Mouse (Mus musculus): Measurements from ENCODE around the gene Znrf1. TPM values are rescaled to one million over a fixed set of nuclear protein-coding genes. Genes with fewer than 3 reads are reported as not detected.

Znrf1 gene
- total and polyA plus RNA-seq, 3 experiments = 9.3 to 21.2 (median 9.5) TPM

DNA sequence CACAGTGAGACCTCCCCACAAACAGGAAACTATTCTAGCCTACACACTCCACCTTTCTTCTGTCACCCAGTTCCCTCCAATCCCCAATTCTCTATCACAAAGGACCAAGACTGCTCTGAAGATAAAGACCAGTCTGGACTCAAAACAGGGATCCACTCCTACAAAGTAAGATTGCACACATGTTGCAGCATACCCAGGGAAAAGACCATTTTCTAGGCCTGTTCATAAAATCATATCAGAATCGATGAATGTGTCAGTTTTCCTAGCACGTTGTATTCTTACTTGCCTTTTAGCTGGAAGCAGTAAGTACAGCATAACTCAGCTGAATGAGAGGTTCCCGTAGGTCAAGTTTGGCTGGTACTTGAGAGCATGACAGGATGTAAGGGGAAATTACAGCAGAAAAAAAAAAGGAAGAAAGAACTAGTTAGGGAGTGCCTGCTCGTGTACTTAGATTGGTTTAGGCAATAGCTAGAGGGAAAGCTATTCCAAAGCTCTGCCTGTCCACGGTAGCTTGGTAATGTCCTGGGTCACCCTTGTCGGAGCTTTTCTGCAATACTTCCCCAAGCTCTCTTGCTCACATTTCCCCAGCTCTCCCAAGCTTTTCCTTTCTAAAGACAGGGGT, 9.4 kb upstream of the Znrf1 start:
- dilution Hi-C loops (cut with MboI; ENCODE audit: extremely low pct_ligation_motif_present, extremely low pct_unique_long_range_greater_than_20kb, low sequenced_read_pairs) = no loop called here

DNA sequence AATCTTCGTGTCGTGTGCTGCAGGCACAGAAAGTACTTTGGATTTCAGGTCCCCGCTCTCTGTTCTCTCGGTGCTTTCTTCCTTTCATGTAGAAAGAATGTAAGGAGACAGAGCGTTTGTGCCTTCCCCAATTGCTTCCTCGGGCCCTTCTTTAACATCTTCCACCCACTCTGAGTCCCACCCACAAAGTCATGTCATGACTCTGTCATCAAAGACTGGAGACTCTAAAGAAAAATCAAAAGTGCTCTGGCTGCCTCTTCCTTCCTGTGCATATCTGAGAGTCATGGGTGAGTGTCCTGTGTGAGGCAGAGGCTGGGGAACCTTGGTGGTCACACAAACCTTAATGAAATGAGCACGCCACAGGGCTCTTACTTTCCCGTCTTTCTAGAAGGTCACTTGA, 8.7 kb upstream of the Znrf1 start:
- Histone ChIP-seq H3K27ac (ENCODE audit: insufficient read depth, low read depth) (no peak overlapping the region), H3K4me3 (replicated peaks in 1 of 3; ENCODE audit: low read depth in 2 of 3, low read length in 2 of 3, poor library complexity in 1 of 3) (no peak overlapping the region)

More for the DNA sequence above, 9.4 kb upstream of the Znrf1 start:
- DNase-seq (ENCODE audit: extremely low read depth) = no peak
- Histone ChIP-seq H3K4me3 (replicated peaks in 1 of 3; ENCODE audit: low read depth in 2 of 3, low read length in 2 of 3, poor library complexity in 1 of 3) (no peak overlapping the region), H3K27ac (ENCODE audit: insufficient read depth, low read depth) (no peak overlapping the region), H3K4me2 (ENCODE audit: insufficient read depth, low read depth, poor library complexity, severe bottlenecking) (no peak overlapping the region), H3K79me2 (replicated peaks; ENCODE audit: control insufficient read depth, extremely low read depth, insufficient read depth, poor library complexity, severe bottlenecking) (no peaks in the 10 kb centered on the region), H3K9ac (ENCODE audit: insufficient read depth, low read depth) (no peak overlapping the region), H3K4me1 (ENCODE audit: control insufficient read depth in 1 of 2, insufficient read depth in 2 of 2) (peaks cover 0 to 21% of the 10 kb centered on the region in 2 experiments; a peak in 2 of 4 replicates), H3K27me3 (replicated peaks) (no peaks in the 10 kb centered on the region), H3K9me3 (replicated peaks; ENCODE audit: low read length) (no peaks in the 10 kb centered on the region), H3K36me3 (replicated peaks in 1 of 2; ENCODE audit: control insufficient read depth in 1 of 2, insufficient read depth in 1 of 2, low read length in 1 of 2) (no peaks in the 10 kb centered on the region)
- no peak for TF ChIP-seq MYC (IDR thresholded peaks at IDR 0.05; ENCODE audit: low read depth, low read length)
- no peak for TF ChIP-seq GABPA (IDR thresholded peaks at IDR 0.05; ENCODE audit: insufficient replicate concordance, low read depth, low read length)
- TF ChIP-seq IRF4 (IDR thresholded peaks at IDR 0.05; ENCODE audit: low read depth, low read length) = no peak
- no peak for TF ChIP-seq TCF12 (IDR thresholded peaks at IDR 0.05; ENCODE audit: low read depth, low read length)
- no peak for TF ChIP-seq UBTF (IDR thresholded peaks at IDR 0.05; ENCODE audit: low read depth, low read length)
- no peak for TF ChIP-seq ZC3H11A (IDR thresholded peaks at IDR 0.05; ENCODE audit: low read depth, low read length)
- no peak for TF ChIP-seq EP300 (IDR thresholded peaks at IDR 0.05; ENCODE audit: low read length)
- TF ChIP-seq ZMIZ1 (IDR thresholded peaks at IDR 0.05; ENCODE audit: low read depth, low read length) = no peak
- TF ChIP-seq CTCF (conservative IDR thresholded peaks at IDR 0.05 in 1 of 2, IDR thresholded peaks at IDR 0.05 in 1 of 2; ENCODE audit: low read depth in 2 of 2, low read length in 2 of 2) = no peak
- in situ Hi-C loops (cut with MboI; ENCODE audit: low pct_ligation_motif_present, low pct_unique_long_range_greater_than_20kb, low sequenced_read_pairs) = no loop called here

DNA sequence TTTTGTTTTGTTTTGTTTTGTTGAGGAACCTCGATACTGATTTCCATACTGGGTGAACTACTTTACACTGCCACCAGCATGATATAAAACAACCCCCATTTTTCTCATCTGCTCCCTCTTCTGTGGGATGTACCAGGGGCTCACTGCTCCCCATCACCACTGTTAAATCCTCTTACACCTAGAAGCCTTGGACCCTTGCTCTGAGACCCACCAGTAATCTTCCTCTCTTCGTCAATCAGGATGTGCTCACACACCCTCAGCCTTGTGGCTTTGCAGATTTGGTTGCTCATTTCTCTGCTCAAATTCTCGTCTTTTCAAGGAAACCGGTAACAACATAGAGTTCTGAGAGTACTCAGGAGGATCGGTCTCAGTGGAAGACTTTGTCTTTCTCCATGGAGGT, 7.8 kb upstream of the Znrf1 start:
- no peak for TF ChIP-seq UBTF (IDR thresholded peaks at IDR 0.05; ENCODE audit: low read depth, low read length)
- TF ChIP-seq BHLHE40 (IDR thresholded peaks at IDR 0.05; ENCODE audit: low read depth, low read length) = no peak
- no peak for TF ChIP-seq JUN (IDR thresholded peaks at IDR 0.05; ENCODE audit: insufficient read depth, low read depth, low read length)
- no peak for TF ChIP-seq RAD21 (IDR thresholded peaks at IDR 0.05; ENCODE audit: low read depth, low read length)
- no peak for TF ChIP-seq CHD1 (IDR thresholded peaks at IDR 0.05; ENCODE audit: low read depth, low read length)
- TF ChIP-seq CHD2 (IDR thresholded peaks at IDR 0.05; ENCODE audit: low read length) = no peak
- no peak for TF ChIP-seq IRF4 (IDR thresholded peaks at IDR 0.05; ENCODE audit: low read depth, low read length)
- H3K9me3 ChIP-seq (replicated peaks; ENCODE audit: low read length) = no peaks in the 10 kb centered on the region
- peaks cover 0 to 17% of the 10 kb centered on the region in 2 experiments; a peak in 2 of 4 replicates for H3K4me1 ChIP-seq (ENCODE audit: control insufficient read depth in 1 of 2, insufficient read depth in 2 of 2)
- H3K27ac ChIP-seq (ENCODE audit: insufficient read depth, low read depth) = no peak overlapping the region
- no peaks in the 10 kb centered on the region for H3K27me3 ChIP-seq (replicated peaks)
- dilution Hi-C loops (cut with MboI; ENCODE audit: extremely low pct_ligation_motif_present, extremely low pct_unique_long_range_greater_than_20kb, low sequenced_read_pairs) = no loop called here
- in situ Hi-C loops (cut with MboI; ENCODE audit: low pct_ligation_motif_present, low pct_unique_long_range_greater_than_20kb, low sequenced_read_pairs) = no loop called here
- H3K4me2 ChIP-seq (ENCODE audit: insufficient read depth, low read depth, poor library complexity, severe bottlenecking) = no peak overlapping the region
- no peak for DNase-seq (ENCODE audit: extremely low read depth)
- no peak overlapping the region for H3K9ac ChIP-seq (ENCODE audit: insufficient read depth, low read depth)
- H3K79me2 ChIP-seq (replicated peaks; ENCODE audit: control insufficient read depth, extremely low read depth, insufficient read depth, poor library complexity, severe bottlenecking) = no peaks in the 10 kb centered on the region
- H3K4me3 ChIP-seq (replicated peaks in 1 of 3; ENCODE audit: low read depth in 2 of 3, low read length in 2 of 3, poor library complexity in 1 of 3) = no peak overlapping the region
- H3K36me3 ChIP-seq (replicated peaks in 1 of 2; ENCODE audit: control insufficient read depth in 1 of 2, insufficient read depth in 1 of 2, low read length in 1 of 2) = no peaks in the 10 kb centered on the region

More for the DNA sequence above, 8.7 kb upstream of the Znrf1 start:
- Histone ChIP-seq H3K9ac (ENCODE audit: insufficient read depth, low read depth) (no peak overlapping the region), H3K9me3 (replicated peaks; ENCODE audit: low read length) (no peaks in the 10 kb centered on the region), H3K4me2 (ENCODE audit: insufficient read depth, low read depth, poor library complexity, severe bottlenecking) (no peak overlapping the region), H3K36me3 (replicated peaks in 1 of 2; ENCODE audit: control insufficient read depth in 1 of 2, insufficient read depth in 1 of 2, low read length in 1 of 2) (no peaks in the 10 kb centered on the region), H3K27me3 (replicated peaks) (no peaks in the 10 kb centered on the region), H3K79me2 (replicated peaks; ENCODE audit: control insufficient read depth, extremely low read depth, insufficient read depth, poor library complexity, severe bottlenecking) (no peaks in the 10 kb centered on the region), H3K4me1 (ENCODE audit: control insufficient read depth in 1 of 2, insufficient read depth in 2 of 2) (peaks cover 0 to 21% of the 10 kb centered on the region in 2 experiments; a peak in 2 of 4 replicates)
- in situ Hi-C loops (cut with MboI; ENCODE audit: low pct_ligation_motif_present, low pct_unique_long_range_greater_than_20kb, low sequenced_read_pairs) (no loop called here), dilution Hi-C loops (cut with MboI; ENCODE audit: extremely low pct_ligation_motif_present, extremely low pct_unique_long_range_greater_than_20kb, low sequenced_read_pairs) (no loop called here)
- no peak for DNase-seq (ENCODE audit: extremely low read depth)
- TF ChIP-seq RCOR1 (conservative IDR thresholded peaks at IDR 0.05; ENCODE audit: low read depth, low read length) (no peak), USF1 (IDR thresholded peaks at IDR 0.05; ENCODE audit: low read depth, low read length) (no peak), TBP (conservative IDR thresholded peaks at IDR 0.05; ENCODE audit: low read depth, low read length) (no peak), USF2 (conservative IDR thresholded peaks at IDR 0.05; ENCODE audit: low read depth, low read length) (no peak), UBTF (IDR thresholded peaks at IDR 0.05; ENCODE audit: low read depth, low read length) (no peak), IRF4 (IDR thresholded peaks at IDR 0.05; ENCODE audit: low read depth, low read length) (no peak), PAX5 (IDR thresholded peaks at IDR 0.05; ENCODE audit: low read length) (no peak), CTCF (conservative IDR thresholded peaks at IDR 0.05 in 1 of 2, IDR thresholded peaks at IDR 0.05 in 1 of 2; ENCODE audit: low read depth in 2 of 2, low read length in 2 of 2) (no peak), MYC (IDR thresholded peaks at IDR 0.05; ENCODE audit: low read depth, low read length) (no peak), ZNF384 (IDR thresholded peaks at IDR 0.05; ENCODE audit: low read depth, low read length) (no peak)
